Mouse (Mus musculus) spleen, adult 2 months (tissue): ENCODE measurements around the gene Ccpg1.

Experiments used
- CTCF ChIP-seq: fragments of 200-500 bp; IDR thresholded peaks from 2 replicates; pipeline ENCODE4 v1.5.1; 2011; ENCODE audit warnings: mild to moderate bottlenecking, inconsistent platforms; ENCODE audit not compliant: insufficient read depth, insufficient read length, insufficient replicate concordance; ENCODE audit errors: extremely low read depth
- POLR2A ChIP-seq: fragments of 200-500 bp; IDR thresholded peaks from 2 replicates; pipeline ENCODE4 v1.6.1; 2011; ENCODE audit warnings: low read depth, low read length, inconsistent platforms

DNA sequence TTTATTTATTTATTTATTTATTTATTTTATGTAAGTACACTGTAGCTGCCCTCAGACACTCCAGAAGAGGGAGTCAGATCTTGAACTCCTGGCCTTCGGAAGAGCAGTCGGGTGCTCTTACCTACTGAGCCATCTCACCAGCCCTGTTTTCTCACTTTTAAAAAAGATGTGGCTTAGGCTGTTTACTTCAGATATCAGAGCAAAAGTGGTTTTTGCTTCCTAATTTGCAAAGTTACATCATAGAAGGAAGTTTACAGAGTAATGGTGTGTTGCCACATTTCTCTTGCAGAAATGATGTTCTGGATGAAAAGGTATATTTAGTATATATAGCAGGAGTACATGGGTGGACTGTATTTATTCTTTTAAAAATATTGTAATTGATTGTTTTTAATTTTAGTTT, 6.2 kb downstream of the Ccpg1 start:
- TF ChIP-seq CTCF = no peak
- no peak for TF ChIP-seq POLR2A
